In the genomic region with DNA sequence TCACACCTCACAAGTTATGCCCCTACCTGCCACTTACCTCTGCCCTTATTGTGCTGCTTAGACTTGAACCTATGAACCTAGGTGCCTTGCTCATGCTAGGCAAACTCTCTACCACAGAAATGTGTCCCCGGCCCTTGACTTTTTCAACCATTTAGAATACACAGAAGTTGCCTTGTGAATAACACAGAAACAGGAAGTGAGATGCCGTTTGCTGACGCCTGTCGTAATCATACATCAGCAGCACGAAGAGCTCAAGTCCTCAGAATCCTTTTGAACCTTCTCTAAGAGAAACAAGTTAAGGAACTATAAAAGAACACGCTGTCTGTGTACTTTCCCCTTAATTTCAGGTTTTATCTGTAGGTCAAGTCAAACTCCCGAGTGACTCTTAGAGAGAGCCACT, we compare ENCODE assay signal across 17 mouse cellular contexts. TPM values are rescaled to one million over a fixed set of nuclear protein-coding genes. Genes with fewer than 3 reads are reported as not detected.
DNase-seq lines count a peak whose midpoint lies in the region; ATAC-seq and TF ChIP-seq lines count a peak whose summit lies in the region.
"Had no signal": no experiment of that assay in that cellular context is flagged by ENCODE, and none has a peak within 500 bp of the region (broad histone marks: within the 10 kb centered on the region; RNA-seq: fewer than 3 reads in every experiment).

No protein-coding gene starts in this region.

- no peak for TF ChIP-seq POLR2A in cerebellum, adult 2 months (IDR thresholded peaks at IDR 0.05; ENCODE audit: borderline replicate concordance, insufficient read depth, low read length)

- TF ChIP-seq CTCF in cerebellum, adult 2 months (IDR thresholded peaks at IDR 0.05; ENCODE audit: borderline replicate concordance, insufficient read depth, low read depth, low read length) = no peak

- no peaks in the 10 kb centered on the region for H3K9me3 ChIP-seq in forebrain, embryonic 10.5 days
- H3K9me3 ChIP-seq: heart, embryonic 12.5 days; midbrain, embryonic 15.5 days; neural tube, embryonic 12.5 days had no signal

- no peak overlapping the region for H3K4me3 ChIP-seq in cerebellum, adult 2 months (replicated peaks; ENCODE audit: insufficient read depth, low read depth, low read length)
- H3K4me3 ChIP-seq in forebrain, embryonic 10.5 days = no peak overlapping the region
- H3K4me3 ChIP-seq: heart, embryonic 12.5 days; midbrain, embryonic 15.5 days; neural tube, embryonic 12.5 days had no signal

- H3K4me1 ChIP-seq in cerebellum, adult 2 months (ENCODE audit: control insufficient read depth, insufficient read depth, low read length) = no peaks in the 10 kb centered on the region
- H3K4me1 ChIP-seq in forebrain, embryonic 10.5 days = no peaks in the 10 kb centered on the region
- H3K4me1 ChIP-seq: heart, embryonic 12.5 days; midbrain, embryonic 15.5 days; neural tube, embryonic 12.5 days had no signal

- no peaks in the 10 kb centered on the region for H3K27me3 ChIP-seq in cerebellum, adult 2 months (ENCODE audit: control insufficient read depth, insufficient read depth, low read length)
- no peaks in the 10 kb centered on the region for H3K27me3 ChIP-seq in forebrain, embryonic 10.5 days (ENCODE audit: poor library complexity, severe bottlenecking)
- H3K27me3 ChIP-seq: heart, embryonic 12.5 days; midbrain, embryonic 15.5 days; neural tube, embryonic 12.5 days had no signal

- DNase-seq in lung, postnatal 10 days = peak; percentile 6
- DNase-seq in lung, postnatal 4 days = no peak
- DNase-seq in induced T-regulatory cell, adult 2 months (ENCODE audit: low read depth) = peak; percentile 77
- DNase-seq in cerebellum, adult 2 months = no peak
- no peak for DNase-seq in forebrain, embryonic 10.5 days (ENCODE audit: extremely low spot score, low spot score)
- DNase-seq in adrenal gland, postnatal 14 days = no peak
- DNase-seq: cerebellum, adult 11 months; gastrocnemius, postnatal 36 days; heart, postnatal 36 days; right cerebral cortex, postnatal 25 days had no signal

- 92% methylated on average over 7 of the region's 7 CpGs for WGBS in cerebellum, adult 2 months
- WGBS in forebrain, embryonic 10.5 days = 96% methylated on average over 7 of the region's 7 CpGs

- no peak overlapping the region for H3K27ac ChIP-seq in cerebellum, adult 2 months (ENCODE audit: insufficient read depth, low read length)
- no peak overlapping the region for H3K27ac ChIP-seq in forebrain, embryonic 10.5 days
- H3K27ac ChIP-seq: hindbrain, postnatal 0 days; kidney, postnatal 0 days; midbrain, embryonic 15.5 days; neural tube, embryonic 12.5 days had no signal

- ATAC-seq in CD4-positive, CD25-positive, alpha-beta regulatory T cell, adult 4 months = peak; percentile 92
- ATAC-seq in neutrophil, adult 5-6 weeks (ENCODE audit: extremely low read depth, insufficient number of reproducible peaks, low FRiP score, poor library complexity, severe bottlenecking) = peak; percentile 73
- ATAC-seq: hindbrain, postnatal 0 days; midbrain, embryonic 15.5 days had no signal

- no peaks in the 10 kb centered on the region for H3K36me3 ChIP-seq in forebrain, embryonic 10.5 days (replicated peaks)
- H3K36me3 ChIP-seq: heart, embryonic 12.5 days; midbrain, embryonic 15.5 days; neural tube, embryonic 12.5 days had no signal

RNA-seq across cellular contexts. Expression of gene Jak2, which starts 41.7 kb away (rescaled TPM):
- polyA plus RNA-seq in CD4-positive, CD25-positive, alpha-beta regulatory T cell, adult 4 months (2017; shearing (Covaris generic)) = 10 to 100 TPM; 14.9 to 19.1 TPM
- total RNA-seq in neutrophil, adult 5-6 weeks (2017) = 116 and 131 TPM in 2 replicates
- 17.1 and 17.9 TPM in 2 replicates for polyA plus RNA-seq in cerebellum, adult 2 months (2012; rRNA removed)
- 5.3 and 6.1 TPM in 2 replicates for polyA plus RNA-seq in forebrain, embryonic 10.5 days (2016; fragmentation: Nextera tagmentation; extraction: Ambion mirVana)
- 19.6 and 22.3 TPM in 2 replicates for total RNA-seq in adrenal gland, postnatal 14 days (2021)

Comparison
In these comparisons a context has a peak if more than half of its experiments do, and no peak if none do; other contexts are left out.
1. DNase-seq: peak in lung, postnatal 10 days (single experiment) and induced T-regulatory cell, adult 2 months (single experiment); none in lung, postnatal 4 days (0 of 2), cerebellum, adult 2 months (0 of 2), forebrain, embryonic 10.5 days (single experiment) and adrenal gland, postnatal 14 days (single experiment).